Mouse (Mus musculus): Measurements from ENCODE around the gene Rnf144a. TPM values are rescaled to one million over a fixed set of nuclear protein-coding genes. Genes with fewer than 3 reads are reported as not detected.
A peak's percentile ranks its signal among the peaks of the same experiment; 100 is the strongest.

The Rnf144a gene
- total and polyA plus RNA-seq, 2 experiments = 2.0 to 2.3 TPM

DNA sequence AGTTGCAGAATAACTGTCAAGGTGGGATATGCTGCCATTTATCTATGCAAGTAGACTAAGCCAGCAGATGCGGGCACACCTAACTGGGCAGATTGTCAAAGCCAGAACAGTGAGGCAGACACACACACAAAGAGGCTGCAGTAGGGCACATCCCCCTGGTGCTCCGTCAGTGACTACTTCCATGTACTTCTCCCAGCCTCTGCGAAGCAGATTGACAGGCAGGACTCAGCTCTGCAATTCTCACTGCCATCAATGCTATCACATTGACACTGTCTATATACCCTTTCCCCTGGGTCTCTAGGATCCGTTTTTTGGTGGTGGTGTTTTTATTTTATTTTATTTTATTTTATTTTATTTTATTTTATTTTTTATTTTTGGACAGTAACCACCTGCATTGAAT is 57.8 kb downstream of the Rnf144a start:
- 92% methylated on average over 4 of the region's 4 CpGs for WGBS
- TF ChIP-seq CTCF (IDR thresholded peaks at IDR 0.05; ENCODE audit: low read depth, low read length) = no peak
- TF ChIP-seq POLR2A (IDR thresholded peaks at IDR 0.05; ENCODE audit: extremely low read depth, insufficient read depth, low read length) = no peak
- no peaks in the 10 kb centered on the region for H3K36me3 ChIP-seq (ENCODE audit: control insufficient read depth, insufficient read depth, low read length)
- H3K79me2 ChIP-seq (ENCODE audit: control insufficient read depth, insufficient read depth, low read length) = no peaks in the 10 kb centered on the region; the same call in 1 of the 2 replicates
- H3K27ac ChIP-seq (replicated peaks; ENCODE audit: insufficient read depth, low read depth, low read length) = no peak overlapping the region
- H3K4me1 ChIP-seq (ENCODE audit: control insufficient read depth, insufficient read depth, low read length) = peaks cover 14% of the 10 kb centered on the region
- no peak for DNase-seq (ENCODE audit: extremely low read depth, low read depth, low spot score)
- no peak overlapping the region for H3K4me3 ChIP-seq (ENCODE audit: insufficient read depth, low read depth, low read length)
- no peaks in the 10 kb centered on the region for H3K27me3 ChIP-seq (ENCODE audit: control insufficient read depth, insufficient read depth, low read length)
- H3K9ac ChIP-seq (ENCODE audit: low read depth, low read length) = no peak overlapping the region

DNA sequence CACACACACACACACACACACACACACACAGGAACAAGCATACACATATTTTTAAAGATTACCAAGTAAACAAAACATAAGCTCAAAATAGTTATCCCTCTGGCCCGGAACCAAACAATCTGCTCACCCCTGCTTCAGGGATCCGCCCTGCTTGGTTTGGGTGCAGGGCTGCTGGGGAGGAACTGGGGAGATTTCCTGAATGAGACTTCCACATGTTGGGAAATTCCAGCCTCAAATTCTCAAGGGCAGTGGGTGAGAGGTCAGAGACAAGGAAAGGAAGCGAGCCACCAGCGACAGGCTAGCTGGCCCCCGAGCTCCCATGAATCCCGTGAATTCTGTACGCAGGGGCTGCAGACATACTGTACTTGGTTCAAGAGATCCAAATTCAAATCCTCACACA is 58.9 kb downstream of the Rnf144a start:
- peaks cover 11% of the 10 kb centered on the region for H3K4me1 ChIP-seq (ENCODE audit: control insufficient read depth, insufficient read depth, low read length)
- H3K4me3 ChIP-seq (ENCODE audit: insufficient read depth, low read depth, low read length) = no peak overlapping the region
- peak; percentile 37 for DNase-seq (ENCODE audit: extremely low read depth, low read depth, low spot score)
- no peak for TF ChIP-seq POLR2A (IDR thresholded peaks at IDR 0.05; ENCODE audit: extremely low read depth, insufficient read depth, low read length)
- TF ChIP-seq CTCF (IDR thresholded peaks at IDR 0.05; ENCODE audit: low read depth, low read length) = no peak
- no peaks in the 10 kb centered on the region for H3K27me3 ChIP-seq (ENCODE audit: control insufficient read depth, insufficient read depth, low read length)
- H3K9ac ChIP-seq (ENCODE audit: low read depth, low read length) = no peak overlapping the region
- H3K27ac ChIP-seq (replicated peaks; ENCODE audit: insufficient read depth, low read depth, low read length) = no peak overlapping the region
- WGBS = 66% methylated on average over 7 of the region's 7 CpGs
- H3K79me2 ChIP-seq (ENCODE audit: control insufficient read depth, insufficient read depth, low read length) = no peaks in the 10 kb centered on the region; the same call in 1 of the 2 replicates
- no peaks in the 10 kb centered on the region for H3K36me3 ChIP-seq (ENCODE audit: control insufficient read depth, insufficient read depth, low read length)

DNA sequence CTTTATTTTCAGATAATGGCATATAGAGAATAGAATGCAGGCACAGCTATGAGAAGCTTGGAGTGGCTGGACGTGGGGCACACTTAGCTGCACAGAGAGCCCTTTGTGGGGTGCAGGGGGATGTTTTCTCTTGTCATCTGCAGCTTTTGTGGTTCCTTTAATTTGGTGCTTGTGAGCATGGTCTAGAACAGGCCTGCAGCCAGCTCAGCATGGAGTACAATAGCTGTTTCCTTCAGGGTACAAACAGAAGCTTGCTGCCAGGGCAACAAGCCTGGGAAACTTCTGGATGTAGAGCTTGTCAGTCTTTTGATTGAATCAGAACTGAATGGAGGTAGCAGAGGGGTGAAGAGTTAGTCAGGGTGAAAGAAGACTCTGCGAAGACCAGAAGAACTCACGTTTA is 63.7 kb downstream of the Rnf144a start:
- H3K36me3 ChIP-seq (ENCODE audit: control insufficient read depth, insufficient read depth, low read length) = no peaks in the 10 kb centered on the region
- H3K79me2 ChIP-seq (ENCODE audit: control insufficient read depth, insufficient read depth, low read length) = no peaks in the 10 kb centered on the region; the same call in 1 of the 2 replicates
- H3K4me3 ChIP-seq (ENCODE audit: insufficient read depth, low read depth, low read length) = no peak overlapping the region
- H3K27me3 ChIP-seq (ENCODE audit: control insufficient read depth, insufficient read depth, low read length) = no peaks in the 10 kb centered on the region
- 80% methylated on average over 3 of the region's 3 CpGs for WGBS
- peaks cover 4% of the 10 kb centered on the region; the same call in 1 of the 2 replicates for H3K4me1 ChIP-seq (ENCODE audit: control insufficient read depth, insufficient read depth, low read length)
- no peak for TF ChIP-seq CTCF (IDR thresholded peaks at IDR 0.05; ENCODE audit: low read depth, low read length)
- no peak for TF ChIP-seq POLR2A (IDR thresholded peaks at IDR 0.05; ENCODE audit: extremely low read depth, insufficient read depth, low read length)
- no peak overlapping the region for H3K9ac ChIP-seq (ENCODE audit: low read depth, low read length)
- no peak for DNase-seq (ENCODE audit: extremely low read depth, low read depth, low spot score)
- H3K27ac ChIP-seq (replicated peaks; ENCODE audit: insufficient read depth, low read depth, low read length) = no peak overlapping the region

DNA sequence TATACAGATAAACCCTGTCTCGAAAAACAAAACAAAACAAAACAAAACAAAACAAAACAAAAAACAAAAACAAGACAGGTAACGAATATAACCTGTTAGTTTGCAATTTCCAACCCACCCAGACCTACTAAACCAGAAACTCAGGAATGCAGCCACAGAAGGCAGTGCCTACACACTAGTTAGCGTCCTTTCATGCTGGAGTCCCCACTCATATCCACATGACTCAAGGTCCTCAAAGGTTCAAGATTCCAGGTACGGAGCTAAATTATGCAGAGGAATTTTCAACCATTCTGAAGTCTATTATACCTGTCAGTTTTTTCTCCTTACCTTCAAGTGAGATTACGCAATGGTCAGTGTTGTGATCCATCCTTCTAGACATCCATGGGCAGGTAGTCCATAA is 70.6 kb downstream of the Rnf144a start:
- no peaks in the 10 kb centered on the region for H3K36me3 ChIP-seq (ENCODE audit: control insufficient read depth, insufficient read depth, low read length)
- DNase-seq (ENCODE audit: extremely low read depth, low read depth, low spot score) = no peak
- H3K4me1 ChIP-seq (ENCODE audit: control insufficient read depth, insufficient read depth, low read length) = no peaks in the 10 kb centered on the region; the same call in 1 of the 2 replicates
- TF ChIP-seq CTCF (IDR thresholded peaks at IDR 0.05; ENCODE audit: low read depth, low read length) (no peak), POLR2A (IDR thresholded peaks at IDR 0.05; ENCODE audit: extremely low read depth, insufficient read depth, low read length) (no peak)
- H3K79me2 ChIP-seq (ENCODE audit: control insufficient read depth, insufficient read depth, low read length) = no peaks in the 10 kb centered on the region; the same call in 1 of the 2 replicates
- no peak overlapping the region for H3K4me3 ChIP-seq (ENCODE audit: insufficient read depth, low read depth, low read length)
- no peaks in the 10 kb centered on the region for H3K27me3 ChIP-seq (ENCODE audit: control insufficient read depth, insufficient read depth, low read length)
- 91% methylated on average over 5 of the region's 5 CpGs for WGBS
- H3K27ac ChIP-seq (replicated peaks; ENCODE audit: insufficient read depth, low read depth, low read length) = no peak overlapping the region
- no peak overlapping the region for H3K9ac ChIP-seq (ENCODE audit: low read depth, low read length)

DNA sequence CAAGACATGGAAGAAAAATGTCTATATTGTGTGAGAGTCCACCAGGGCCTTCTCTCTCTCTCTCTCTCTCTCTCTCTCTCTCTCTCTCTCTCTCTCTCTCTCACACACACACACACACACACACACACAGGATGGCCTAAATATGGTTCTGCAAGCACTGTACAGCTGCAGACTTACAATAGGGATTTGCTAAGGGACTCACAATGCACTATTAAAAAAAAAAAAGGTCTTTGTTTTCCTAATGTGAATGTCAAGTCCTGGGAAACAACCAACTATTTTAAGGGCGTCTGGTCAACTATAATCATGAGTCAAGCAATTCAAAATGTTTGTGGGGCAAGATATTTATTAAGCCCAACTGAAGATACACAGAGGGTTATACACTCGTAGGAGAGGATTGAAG is 71.9 kb downstream of the Rnf144a start:
- Histone ChIP-seq H3K9ac (ENCODE audit: low read depth, low read length) (no peak overlapping the region), H3K4me1 (ENCODE audit: control insufficient read depth, insufficient read depth, low read length) (no peaks in the 10 kb centered on the region; the same call in 1 of the 2 replicates), H3K79me2 (ENCODE audit: control insufficient read depth, insufficient read depth, low read length) (no peaks in the 10 kb centered on the region; the same call in 1 of the 2 replicates), H3K4me3 (ENCODE audit: insufficient read depth, low read depth, low read length) (no peak overlapping the region), H3K36me3 (ENCODE audit: control insufficient read depth, insufficient read depth, low read length) (no peaks in the 10 kb centered on the region), H3K27me3 (ENCODE audit: control insufficient read depth, insufficient read depth, low read length) (no peaks in the 10 kb centered on the region), H3K27ac (replicated peaks; ENCODE audit: insufficient read depth, low read depth, low read length) (no peak overlapping the region)
- 86% methylated on average over 2 of the region's 2 CpGs for WGBS
- no peak for TF ChIP-seq POLR2A (IDR thresholded peaks at IDR 0.05; ENCODE audit: extremely low read depth, insufficient read depth, low read length)
- TF ChIP-seq CTCF (IDR thresholded peaks at IDR 0.05; ENCODE audit: low read depth, low read length) = no peak
- DNase-seq (ENCODE audit: extremely low read depth, low read depth, low spot score) = no peak

DNA sequence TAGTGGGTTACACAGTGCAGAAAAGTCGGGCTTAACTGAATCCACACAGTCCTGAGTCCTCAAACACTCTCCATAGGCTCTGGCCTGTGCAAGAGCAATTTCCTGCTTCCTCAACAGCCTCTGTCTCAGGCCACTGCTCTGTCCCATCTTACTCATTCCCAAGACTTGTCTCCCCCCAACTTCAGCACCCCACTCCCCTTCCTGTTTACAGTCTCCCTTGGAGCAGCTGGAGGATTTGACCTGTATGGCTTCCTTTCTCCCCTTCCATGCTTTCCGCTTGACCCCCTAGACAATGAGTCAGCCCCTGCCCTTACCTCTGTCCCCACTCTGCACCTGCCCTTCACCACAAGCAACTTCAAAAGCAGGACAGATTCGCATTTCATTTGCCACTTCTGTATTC is 72.4 kb downstream of the Rnf144a start:
- H3K4me3 ChIP-seq (ENCODE audit: insufficient read depth, low read depth, low read length) = no peak overlapping the region
- no peak for DNase-seq (ENCODE audit: extremely low read depth, low read depth, low spot score)

More for the DNA sequence above, 72.4 kb downstream of the Rnf144a start:
- TF ChIP-seq POLR2A (IDR thresholded peaks at IDR 0.05; ENCODE audit: extremely low read depth, insufficient read depth, low read length) (no peak), CTCF (IDR thresholded peaks at IDR 0.05; ENCODE audit: low read depth, low read length) (no peak)
- Histone ChIP-seq H3K4me1 (ENCODE audit: control insufficient read depth, insufficient read depth, low read length) (no peaks in the 10 kb centered on the region; the same call in 1 of the 2 replicates), H3K27ac (replicated peaks; ENCODE audit: insufficient read depth, low read depth, low read length) (peak overlapping the region; percentile 65), H3K9ac (ENCODE audit: low read depth, low read length) (no peak overlapping the region), H3K79me2 (ENCODE audit: control insufficient read depth, insufficient read depth, low read length) (no peaks in the 10 kb centered on the region; the same call in 1 of the 2 replicates), H3K36me3 (ENCODE audit: control insufficient read depth, insufficient read depth, low read length) (no peaks in the 10 kb centered on the region), H3K27me3 (ENCODE audit: control insufficient read depth, insufficient read depth, low read length) (no peaks in the 10 kb centered on the region)
- 62% methylated on average over 3 of the region's 3 CpGs for WGBS
